9 mouse cellular contexts compared by ENCODE assay signal in the genomic region with DNA sequence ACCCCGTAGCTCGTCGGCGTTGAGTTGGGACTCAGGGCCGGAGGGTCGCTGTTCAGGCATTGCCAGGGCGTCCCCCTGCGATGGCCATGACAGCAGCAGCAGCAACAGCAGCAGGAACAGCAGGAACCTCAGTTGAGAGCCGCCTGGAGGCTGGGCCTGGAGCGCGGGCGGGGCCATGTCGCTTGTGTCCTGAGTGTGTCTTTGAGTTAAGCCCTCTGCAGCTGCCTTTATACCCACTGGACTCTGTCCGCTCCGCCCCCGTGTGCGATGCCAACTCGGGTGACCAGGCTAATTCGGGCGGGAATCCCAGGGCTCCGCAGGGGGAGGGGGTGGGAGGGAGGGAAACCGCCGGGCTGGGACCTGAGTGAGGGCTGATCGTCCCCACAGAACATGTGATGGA. TPM values are rescaled to one million over a fixed set of nuclear protein-coding genes. Genes with fewer than 3 reads are reported as not detected.
DNase-seq lines count a peak whose midpoint lies in the region; ATAC-seq lines count a peak whose summit lies in the region.
"Had no signal": no experiment of that assay in that cellular context is flagged by ENCODE, and none has a peak within 500 bp of the region (broad histone marks: within the 10 kb centered on the region; RNA-seq: fewer than 3 reads in every experiment).

No protein-coding gene starts in this region.

- H3K36me3 ChIP-seq in embryonic facial prominence, embryonic 12.5 days: no peaks in the 10 kb centered on the region
- no peaks in the 10 kb centered on the region for H3K36me3 ChIP-seq in kidney, embryonic 16.5 days (ENCODE audit: insufficient read depth, low read length)
- no peaks in the 10 kb centered on the region for H3K36me3 ChIP-seq in midbrain, embryonic 16.5 days (ENCODE audit: control insufficient read depth, insufficient read depth, low read length)

- H3K4me2 ChIP-seq in embryonic facial prominence, embryonic 12.5 days (replicated peaks): 0 out of 2 replicates have a peak overlapping the region, but pooled peaks have one; percentile 3
- peak overlapping the region; percentile 70; the same call in 1 of the 2 replicates for H3K4me2 ChIP-seq in kidney, embryonic 16.5 days (replicated peaks; ENCODE audit: low read depth, low read length)
- no peak overlapping the region for H3K4me2 ChIP-seq in midbrain, embryonic 16.5 days (ENCODE audit: low read length)

- intact Hi-C loops in gastrocnemius, postnatal 14 days (cut with DNase I; ENCODE audit: low total_unique reads): no loop called here
- intact Hi-C loops in left cerebral cortex, postnatal 36 days (cut with DNase I): no loop called here

- H3K27me3 ChIP-seq in embryonic facial prominence, embryonic 12.5 days: peaks cover 22% of the 10 kb centered on the region
- H3K27me3 ChIP-seq in kidney, embryonic 16.5 days (ENCODE audit: insufficient read depth, low read length): no peaks in the 10 kb centered on the region
- peaks cover 3% of the 10 kb centered on the region; the same call in 1 of the 2 replicates for H3K27me3 ChIP-seq in midbrain, embryonic 16.5 days (ENCODE audit: control insufficient read depth, insufficient read depth, low read depth, low read length)
- H3K27me3 ChIP-seq: Patski had no signal

- WGBS in embryonic facial prominence, embryonic 12.5 days: 21% methylated on average over 24 of the region's 24 CpGs
- WGBS in kidney, embryonic 16.5 days: 15% methylated on average over 24 of the region's 24 CpGs
- WGBS in midbrain, embryonic 16.5 days: 18% methylated on average over 23 of the region's 24 CpGs

- no peak overlapping the region for H3K4me3 ChIP-seq in embryonic facial prominence, embryonic 12.5 days
- 0 out of 2 replicates have a peak overlapping the region, but pooled peaks have one; percentile 10 for H3K4me3 ChIP-seq in kidney, embryonic 16.5 days (ENCODE audit: low read length)
- no peak overlapping the region for H3K4me3 ChIP-seq in midbrain, embryonic 16.5 days (ENCODE audit: low read depth, low read length)

- H3K4me1 ChIP-seq in embryonic facial prominence, embryonic 12.5 days: peaks cover 24% of the 10 kb centered on the region
- peaks cover 52% of the 10 kb centered on the region for H3K4me1 ChIP-seq in kidney, embryonic 16.5 days (ENCODE audit: insufficient read depth, low read length)
- H3K4me1 ChIP-seq in midbrain, embryonic 16.5 days (ENCODE audit: control insufficient read depth, insufficient read depth, low read length): peaks cover 6% of the 10 kb centered on the region; the same call in 1 of the 2 replicates

- DNase-seq in gastrocnemius, postnatal 14 days: peak; percentile 45
- DNase-seq in gastrocnemius, postnatal 10 days: no peak
- DNase-seq in lung, postnatal 36 days: peak; percentile 72
- no peak for DNase-seq in spleen, postnatal 14 days (ENCODE audit: low spot score in 2 of 2)
- no peak for DNase-seq in left cerebral cortex, postnatal 36 days (ENCODE audit: low spot score in 2 of 2)

- H3K9ac ChIP-seq in embryonic facial prominence, embryonic 12.5 days: no peak overlapping the region
- no peak overlapping the region for H3K9ac ChIP-seq in kidney, embryonic 16.5 days (replicated peaks; ENCODE audit: low read length)
- no peak overlapping the region for H3K9ac ChIP-seq in midbrain, embryonic 16.5 days (ENCODE audit: low read depth, low read length)

- no peak overlapping the region for H3K27ac ChIP-seq in embryonic facial prominence, embryonic 12.5 days
- H3K27ac ChIP-seq in kidney, embryonic 16.5 days (ENCODE audit: low read length): no peak overlapping the region
- H3K27ac ChIP-seq in midbrain, embryonic 16.5 days (ENCODE audit: low read length): no peak overlapping the region

- ATAC-seq in embryonic facial prominence, embryonic 12.5 days (ENCODE audit: insufficient number of reproducible peaks, insufficient read depth, low FRiP score, low TSS enrichment): no peak
- ATAC-seq in kidney, embryonic 16.5 days (ENCODE audit: low FRiP score, low TSS enrichment): no peak
- no peak for ATAC-seq in midbrain, embryonic 16.5 days

- H3K9me3 ChIP-seq in embryonic facial prominence, embryonic 12.5 days: no peaks in the 10 kb centered on the region
- no peaks in the 10 kb centered on the region for H3K9me3 ChIP-seq in kidney, embryonic 16.5 days (ENCODE audit: low read length)
- no peaks in the 10 kb centered on the region for H3K9me3 ChIP-seq in midbrain, embryonic 16.5 days (replicated peaks; ENCODE audit: control insufficient read depth, low read length, poor library complexity, severe bottlenecking)

RNA-seq across cellular contexts. Expression of gene Gdf15, which starts 0.8 kb away (rescaled TPM):
- not detected for total RNA-seq in gastrocnemius, postnatal 14 days (2021)
- total RNA-seq in gastrocnemius, postnatal 10 days (2021): not detected
- polyA plus RNA-seq in embryonic facial prominence, embryonic 12.5 days (2016; fragmentation: Nextera tagmentation; extraction: Ambion mirVana): not detected in 2 replicates
- 1.0 and 1.2 TPM in 2 replicates for polyA plus RNA-seq in kidney, embryonic 16.5 days (2015; fragmentation: Nextera tagmentation; extraction: Ambion mirVana)
- not detected for total RNA-seq in left cerebral cortex, postnatal 36 days (2021)
- 0.35 and 0.39 TPM in 2 replicates for polyA plus RNA-seq in midbrain, embryonic 16.5 days (2015; fragmentation: Nextera tagmentation; extraction: Ambion mirVana)

RNA-seq across cellular contexts. Expression of gene Lrrc25, which starts 15.5 kb away (rescaled TPM):
- under 1 TPM; 0.53 to 0.88 TPM for total RNA-seq in gastrocnemius, postnatal 14 days (2021)
- 1 to 10 TPM; 1.2 to 3.0 TPM for total RNA-seq in gastrocnemius, postnatal 10 days (2021)
- polyA plus RNA-seq in embryonic facial prominence, embryonic 12.5 days (2016; fragmentation: Nextera tagmentation; extraction: Ambion mirVana): 1.1 and 1.2 TPM in 2 replicates
- 1.8 and 1.9 TPM in 2 replicates for polyA plus RNA-seq in kidney, embryonic 16.5 days (2015; fragmentation: Nextera tagmentation; extraction: Ambion mirVana)
- total RNA-seq in left cerebral cortex, postnatal 36 days (2021): 1 to 10 TPM in 1 of 2 experiments, under 1 TPM in 1; 0.44 to 1.2 TPM
- polyA plus RNA-seq in midbrain, embryonic 16.5 days (2015; fragmentation: Nextera tagmentation; extraction: Ambion mirVana): 0.64 and 0.97 TPM in 2 replicates

RNA-seq across cellular contexts. Expression of gene Ssbp4, which starts 22.8 kb away (rescaled TPM):
- total RNA-seq in gastrocnemius, postnatal 14 days (2021): 10 to 100 TPM; 22.9 to 25.7 TPM
- 10 to 100 TPM; 31.1 to 40.1 TPM for total RNA-seq in gastrocnemius, postnatal 10 days (2021)
- polyA plus RNA-seq in embryonic facial prominence, embryonic 12.5 days (2016; fragmentation: Nextera tagmentation; extraction: Ambion mirVana): 134 and 142 TPM in 2 replicates
- 133 and 149 TPM in 2 replicates for polyA plus RNA-seq in kidney, embryonic 16.5 days (2015; fragmentation: Nextera tagmentation; extraction: Ambion mirVana)
- 100 to 1,000 TPM; 257 to 265 TPM for total RNA-seq in left cerebral cortex, postnatal 36 days (2021)
- polyA plus RNA-seq in midbrain, embryonic 16.5 days (2015; fragmentation: Nextera tagmentation; extraction: Ambion mirVana): 151 and 173 TPM in 2 replicates

RNA-seq across cellular contexts. Expression of gene Pgpep1, which starts 28.8 kb away (rescaled TPM):
- 10 to 100 TPM; 18.2 to 21.6 TPM for total RNA-seq in gastrocnemius, postnatal 14 days (2021)
- total RNA-seq in gastrocnemius, postnatal 10 days (2021): 10 to 100 TPM; 22.5 to 23.4 TPM
- 59.5 and 70.4 TPM in 2 replicates for polyA plus RNA-seq in embryonic facial prominence, embryonic 12.5 days (2016; fragmentation: Nextera tagmentation; extraction: Ambion mirVana)
- 88.5 TPM in 2 replicates for polyA plus RNA-seq in kidney, embryonic 16.5 days (2015; fragmentation: Nextera tagmentation; extraction: Ambion mirVana)
- total RNA-seq in left cerebral cortex, postnatal 36 days (2021): 10 to 100 TPM; 11.6 to 17.2 TPM
- 67.2 and 69.7 TPM in 2 replicates for polyA plus RNA-seq in midbrain, embryonic 16.5 days (2015; fragmentation: Nextera tagmentation; extraction: Ambion mirVana)

RNA-seq across cellular contexts. Expression of gene Isyna1, which starts 37.3 kb away (rescaled TPM):
- total RNA-seq in gastrocnemius, postnatal 14 days (2021): 10 to 100 TPM; 18.7 to 24.7 TPM
- 10 to 100 TPM; 30.0 to 31.6 TPM for total RNA-seq in gastrocnemius, postnatal 10 days (2021)
- 185 and 195 TPM in 2 replicates for polyA plus RNA-seq in embryonic facial prominence, embryonic 12.5 days (2016; fragmentation: Nextera tagmentation; extraction: Ambion mirVana)
- polyA plus RNA-seq in kidney, embryonic 16.5 days (2015; fragmentation: Nextera tagmentation; extraction: Ambion mirVana): 215 and 217 TPM in 2 replicates
- 10 to 100 TPM; 47.5 to 53.0 TPM for total RNA-seq in left cerebral cortex, postnatal 36 days (2021)
- 155 and 171 TPM in 2 replicates for polyA plus RNA-seq in midbrain, embryonic 16.5 days (2015; fragmentation: Nextera tagmentation; extraction: Ambion mirVana)

Comparison
In these comparisons a context has a peak if more than half of its experiments do, and no peak if none do; other contexts are left out.
1. DNase-seq: peak in gastrocnemius, postnatal 14 days (single experiment) and lung, postnatal 36 days (single experiment); none in gastrocnemius, postnatal 10 days (single experiment), spleen, postnatal 14 days (0 of 2) and left cerebral cortex, postnatal 36 days (0 of 2).
2. RNA of gene Ssbp4, which starts 22.8 kb away (total RNA-seq): 257 to 265 TPM in left cerebral cortex, postnatal 36 days; 31.1 to 40.1 TPM in gastrocnemius, postnatal 10 days and 22.9 to 25.7 TPM in gastrocnemius, postnatal 14 days; every median in the first group is over 4 times any median in the second.